Mouse (Mus musculus) embryonic facial prominence, embryonic 11.5 days (tissue): Measurements from ENCODE around the gene Tor3a. TPM values are rescaled to one million over a fixed set of nuclear protein-coding genes. Genes with fewer than 3 reads are reported as not detected.

Experiments used
- ATAC-seq: fragments of 200-750 bp; cut with Nextera tagmentation; replicated peaks from 2 replicates; pipeline ENCODE4 v1.8.0; 2017; ENCODE audit warnings: low read depth; ENCODE audit not compliant: insufficient number of reproducible peaks, low FRiP score, low TSS enrichment
- DNase-seq: peaks from one replicate; pipeline ENCODE4 v3.0.0-alpha.2; 2015; ENCODE audit warnings: low spot score
- H3K27ac ChIP-seq: fragments of 300-500 bp; sonication (generic); replicated peaks from 2 replicates; pipeline ENCODE4 v1.5.1; 2014; ENCODE audit warnings: mild to moderate bottlenecking, low read depth, low read length, control low read depth
- H3K27me3 ChIP-seq: fragments of 300-500 bp; sonication (generic); 2 replicates; pipeline ENCODE4 v1.6.1; 2014; ENCODE audit warnings: mild to moderate bottlenecking, low read length, moderate library complexity, mixed read lengths; ENCODE audit not compliant: control insufficient read depth, insufficient read depth
- H3K36me3 ChIP-seq: fragments of 300-500 bp; sonication (generic); replicated peaks from 2 replicates; pipeline ENCODE4 v1.6.1; 2014; ENCODE audit warnings: low read depth, mild to moderate bottlenecking, low read length, moderate library complexity, mixed read lengths; ENCODE audit not compliant: control insufficient read depth, insufficient read depth
- H3K4me1 ChIP-seq: fragments of 300-500 bp; sonication (generic); 2 replicates; pipeline ENCODE4 v1.6.1; 2014; ENCODE audit warnings: low read length, mixed read lengths; ENCODE audit not compliant: control insufficient read depth, insufficient read depth
- H3K4me2 ChIP-seq: fragments of 300-500 bp; sonication (generic); 2 replicates; pipeline ENCODE4 v1.6.1; 2014; ENCODE audit warnings: low read depth, mild to moderate bottlenecking, control low read depth, low read length, moderate library complexity
- H3K4me3 ChIP-seq: fragments of 300-500 bp; sonication (generic); 2 replicates; pipeline ENCODE4 v1.5.1; 2014; ENCODE audit warnings: low read depth, low read length, control low read depth
- H3K9ac ChIP-seq: fragments of 300-500 bp; sonication (generic); replicated peaks from 2 replicates; pipeline ENCODE4 v1.6.1; 2014; ENCODE audit warnings: mild to moderate bottlenecking, control low read depth, low read length
- H3K9me3 ChIP-seq: fragments of 300-500 bp; sonication (generic); replicated peaks from 2 replicates; pipeline ENCODE4 v1.6.1; 2016; ENCODE audit warnings: mild to moderate bottlenecking, low read length, inconsistent platforms, mixed read lengths; ENCODE audit not compliant: control insufficient read depth
- WGBS: fragments of 180-500 bp; shearing (Covaris S2); extraction: QIAGEN DNeasy Blood & Tissue Kit; methylation state at CpG from one replicate; pipeline ENCODE4 v1.1.7; 2014; 5-methylcytosine and 5-hydroxymethylcytosine counted together
- polyA plus RNA-seq: library from polyadenylated mRNA; unstranded; fragments of >200 nt; fragmentation: Nextera tagmentation; extraction: Ambion mirVana; gene quantifications from 2 replicates; pipeline ENCODE4 v1.2.1, GENCODE M21; 2014

The Tor3a gene
- polyA plus RNA-seq, 1 experiment from 2014 or later, result 3.3 TPM

- no peaks in the 10 kb centered on the region; the same call in 1 of the 2 replicates for H3K36me3 ChIP-seq
- 77% methylated on average over 4 of the region's 4 CpGs for WGBS
- no peak for DNase-seq
Observed at GRCm38 (mm10) chr1:156640577-156640976, 33.6 kb downstream of the Tor3a start.

GRCm38 (mm10) chr1:156639455-156639854 lies 34.7 kb downstream of the Tor3a start:
- Histone ChIP-seq H3K4me1 (no peaks in the 10 kb centered on the region), H3K9ac (no peak overlapping the region), H3K27me3 (no peaks in the 10 kb centered on the region), H3K36me3 (no peaks in the 10 kb centered on the region; the same call in 1 of the 2 replicates), H3K4me3 (no peak overlapping the region), H3K27ac (no peak overlapping the region), H3K4me2 (no peak overlapping the region), H3K9me3 (no peaks in the 10 kb centered on the region)
- ATAC-seq (no peak), DNase-seq (no peak)
- 78% methylated on average over 5 of the region's 5 CpGs for WGBS

More at GRCm38 (mm10) chr1:156640577-156640976, 33.6 kb downstream of the Tor3a start:
- no peak overlapping the region for H3K9ac ChIP-seq
- H3K9me3 ChIP-seq, result no peaks in the 10 kb centered on the region
- no peak overlapping the region for H3K27ac ChIP-seq
- no peak for ATAC-seq
- no peak overlapping the region for H3K4me2 ChIP-seq
- H3K4me3 ChIP-seq, result no peak overlapping the region
- H3K4me1 ChIP-seq, result no peaks in the 10 kb centered on the region
- H3K27me3 ChIP-seq, result no peaks in the 10 kb centered on the region

DNA sequence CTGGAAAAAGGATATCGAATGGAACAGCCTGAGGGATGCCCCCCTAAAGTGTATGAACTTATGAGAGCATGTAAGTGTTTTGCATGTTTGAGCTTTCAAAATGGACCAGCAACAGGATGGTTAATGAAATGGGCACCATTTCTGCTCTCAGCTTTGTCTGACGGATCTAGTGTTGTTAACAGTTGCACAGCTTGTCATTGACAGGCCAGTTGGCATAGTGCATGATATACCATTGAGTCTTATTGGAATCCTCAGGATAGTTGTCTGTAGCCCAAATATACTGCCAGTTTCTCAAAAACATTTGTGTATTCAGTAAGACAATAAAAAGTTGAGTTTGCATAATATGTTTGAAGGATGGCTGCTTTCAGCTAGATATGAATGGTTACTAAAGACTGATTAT lies 39.0 kb downstream of the Tor3a start:
- no peaks in the 10 kb centered on the region for H3K4me1 ChIP-seq
- no peak overlapping the region for H3K4me3 ChIP-seq
- no peak overlapping the region for H3K27ac ChIP-seq
- 80% methylated on average over 2 of the region's 2 CpGs for WGBS
- H3K9me3 ChIP-seq, result no peaks in the 10 kb centered on the region
- no peak overlapping the region for H3K9ac ChIP-seq
- H3K27me3 ChIP-seq, result no peaks in the 10 kb centered on the region
- no peak overlapping the region for H3K4me2 ChIP-seq
- DNase-seq (no peak), ATAC-seq (no peak)
- peaks cover 4% of the 10 kb centered on the region for H3K36me3 ChIP-seq

GRCm38 (mm10) chr1:156633095-156633494 lies 41.1 kb downstream of the Tor3a start:
- peak; percentile 75 for DNase-seq
- H3K36me3 ChIP-seq, result peaks cover 4% of the 10 kb centered on the region; the same call in 1 of the 2 replicates
- WGBS, result 81% methylated on average over 10 of the region's 10 CpGs

DNA sequence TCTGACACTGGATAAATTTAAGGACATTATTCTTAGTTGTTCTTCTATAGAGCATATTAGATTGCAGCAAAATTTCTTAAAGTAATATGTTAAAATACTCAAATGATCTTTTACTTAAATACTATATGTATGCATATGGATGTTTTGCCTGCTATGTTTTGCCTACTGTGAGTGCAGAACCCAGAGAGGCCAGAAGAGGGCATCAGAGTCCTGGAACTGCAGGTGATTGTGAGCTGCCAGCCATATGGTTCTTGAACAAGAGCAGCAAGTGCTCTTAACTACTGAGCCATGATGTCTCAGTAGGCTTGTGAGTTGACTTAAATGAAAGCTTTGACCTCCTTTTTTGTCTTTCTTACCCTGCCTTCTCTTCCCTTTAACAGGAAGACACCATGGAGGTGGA lies 43.2 kb downstream of the Tor3a start:
- no peak overlapping the region for H3K27ac ChIP-seq
- H3K9me3 ChIP-seq, result no peaks in the 10 kb centered on the region
- H3K4me1 ChIP-seq, result no peaks in the 10 kb centered on the region
- no peak for DNase-seq
- no peak for ATAC-seq
- H3K36me3 ChIP-seq, result peaks cover 4% of the 10 kb centered on the region; the same call in 1 of the 2 replicates
- H3K27me3 ChIP-seq, result no peaks in the 10 kb centered on the region
- no peak overlapping the region for H3K4me3 ChIP-seq
- no peak overlapping the region for H3K9ac ChIP-seq
- H3K4me2 ChIP-seq, result no peak overlapping the region

More at GRCm38 (mm10) chr1:156633095-156633494, 41.1 kb downstream of the Tor3a start:
- H3K27ac ChIP-seq, result no peak overlapping the region
- no peak overlapping the region for H3K9ac ChIP-seq
- no peak overlapping the region for H3K4me2 ChIP-seq
- H3K4me1 ChIP-seq, result no peaks in the 10 kb centered on the region
- no peak overlapping the region for H3K4me3 ChIP-seq
- no peaks in the 10 kb centered on the region for H3K9me3 ChIP-seq
- no peak for ATAC-seq
- H3K27me3 ChIP-seq, result no peaks in the 10 kb centered on the region

- Histone ChIP-seq H3K9me3 (no peaks in the 10 kb centered on the region), H3K27ac (no peak overlapping the region), H3K4me3 (no peak overlapping the region), H3K4me1 (no peaks in the 10 kb centered on the region), H3K9ac (no peak overlapping the region), H3K27me3 (no peaks in the 10 kb centered on the region), H3K36me3 (peaks cover 4% of the 10 kb centered on the region; the same call in 1 of the 2 replicates), H3K4me2 (no peak overlapping the region)
- ATAC-seq, result no peak
- no peak for DNase-seq
- 91% methylated on average over 8 of the region's 8 CpGs for WGBS
Observed at GRCm38 (mm10) chr1:156629984-156630383, 44.2 kb downstream of the Tor3a start.

- Histone ChIP-seq H3K4me2 (no peak overlapping the region), H3K9me3 (no peaks in the 10 kb centered on the region), H3K36me3 (peaks cover 6% of the 10 kb centered on the region; the same call in 1 of the 2 replicates), H3K27me3 (no peaks in the 10 kb centered on the region), H3K9ac (no peak overlapping the region), H3K27ac (no peak overlapping the region), H3K4me1 (no peaks in the 10 kb centered on the region), H3K4me3 (no peak overlapping the region)
- WGBS, result 83% methylated on average over 4 of the region's 4 CpGs
- ATAC-seq, result no peak
- DNase-seq, result no peak
Observed at GRCm38 (mm10) chr1:156626729-156627128, 47.4 kb downstream of the Tor3a start.

DNA sequence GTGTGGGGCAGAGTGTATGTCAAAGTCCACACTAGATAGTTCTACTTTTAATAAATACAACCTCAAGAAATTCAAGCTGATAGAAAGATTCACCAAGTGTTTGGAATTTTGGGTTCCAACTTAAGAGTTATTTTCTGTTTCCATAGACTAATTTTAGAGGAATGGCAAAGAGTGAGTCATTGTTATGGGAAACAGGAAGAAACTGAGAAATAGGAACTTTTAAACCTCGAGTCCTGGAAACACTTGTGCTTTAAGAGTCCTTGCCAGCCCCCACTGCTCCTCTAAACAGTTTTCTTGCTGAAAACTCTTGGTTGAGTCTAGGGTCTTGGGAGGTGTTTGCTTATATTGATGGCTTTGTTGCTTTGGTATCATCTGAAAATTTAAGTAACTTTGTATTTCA lies 49.9 kb downstream of the Tor3a start:
- WGBS, result 74% methylated on average over 1 of the region's 1 CpGs
- DNase-seq (no peak), ATAC-seq (no peak)
- no peak overlapping the region for H3K9ac ChIP-seq
- no peaks in the 10 kb centered on the region for H3K9me3 ChIP-seq
- H3K4me2 ChIP-seq, result no peak overlapping the region
- H3K27me3 ChIP-seq, result no peaks in the 10 kb centered on the region
- H3K4me1 ChIP-seq, result no peaks in the 10 kb centered on the region
- no peak overlapping the region for H3K4me3 ChIP-seq
- 0 out of 2 replicates have a peak, but pooled peaks cover 2% of the 10 kb centered on the region for H3K36me3 ChIP-seq
- no peak overlapping the region for H3K27ac ChIP-seq
